Mouse (Mus musculus) small intestine, adult 2 months (tissue): ENCODE results near the gene Pcgf2.

Source experiments
- CTCF ChIP-seq: fragments of 200-500 bp; IDR thresholded peaks from 2 replicates; pipeline ENCODE4 v1.5.1; 2012; ENCODE audit warnings: low read depth, mild to moderate bottlenecking, control low read depth, inconsistent platforms, low read length, moderate library complexity, mixed read lengths; ENCODE audit not compliant: insufficient replicate concordance, insufficient read length; ENCODE audit errors: extremely low read depth
- POLR2A ChIP-seq: fragments of 200-500 bp; IDR thresholded peaks from 2 replicates; pipeline ENCODE4 v1.6.1; 2012; ENCODE audit warnings: low read depth, mild to moderate bottlenecking, control low read depth, inconsistent platforms, low read length, moderate library complexity

GRCm38 (mm10) chr11:97689861-97690260 lies 10.4 kb downstream of the Pcgf2 start:
- TF ChIP-seq CTCF (peak; percentile 96), POLR2A (no peak)
